Mouse (Mus musculus): Measurements from ENCODE around the gene Gtf3a.
"Not testable (repeated sequence)": the region's sequence is repeated elsewhere in the genome, so short reads cannot be mapped to it uniquely, and the experiment has no call there.

Gtf3a gene

DNA sequence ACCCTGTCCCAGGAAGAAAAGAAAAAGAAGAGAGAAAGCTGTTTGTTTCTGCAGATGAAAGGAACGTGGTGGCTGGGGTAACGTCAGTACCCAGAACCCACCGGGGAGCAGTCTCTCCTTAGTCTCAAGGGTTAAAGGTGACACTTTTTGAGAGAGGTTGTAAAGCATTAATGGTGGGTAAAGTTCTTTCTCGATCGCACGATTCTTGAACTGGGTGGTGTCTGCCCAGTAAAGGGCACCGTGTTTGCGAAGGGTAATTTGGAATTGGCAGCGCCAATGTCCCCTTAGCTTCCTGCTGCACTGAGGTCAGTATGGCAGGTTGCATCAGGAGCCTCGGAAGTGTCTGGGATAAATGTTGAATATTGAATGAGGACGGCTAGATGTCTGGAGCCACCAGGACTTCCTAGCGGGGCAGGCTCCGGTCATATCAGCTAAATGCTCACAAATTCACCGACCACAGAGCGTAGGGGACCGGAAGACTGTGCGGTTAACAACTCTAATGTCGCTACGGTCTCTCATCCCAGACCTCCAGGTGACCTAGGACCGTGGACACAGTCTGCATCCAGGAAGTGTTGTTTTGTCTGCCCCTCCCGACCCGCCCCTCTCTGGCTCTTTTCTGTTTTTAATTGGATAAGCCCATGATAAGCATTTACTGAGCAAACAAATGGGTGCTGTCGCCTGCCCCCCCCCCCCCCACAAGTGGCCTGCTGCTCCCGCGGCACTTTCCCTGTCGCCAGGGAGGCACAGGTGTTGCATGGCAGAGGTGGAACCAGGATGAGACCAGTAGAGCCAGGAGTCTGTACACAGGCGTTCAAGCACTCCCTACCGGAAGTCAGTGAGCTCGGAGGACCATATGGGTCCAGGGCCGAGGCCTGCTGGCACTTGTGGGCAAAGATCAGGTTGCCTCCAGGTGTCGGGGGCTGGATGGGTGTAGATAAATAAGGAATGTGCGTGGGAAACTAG is 10.6 kb upstream of the Gtf3a start:
- no peak for DNase-seq (ENCODE audit: low spot score)

DNA sequence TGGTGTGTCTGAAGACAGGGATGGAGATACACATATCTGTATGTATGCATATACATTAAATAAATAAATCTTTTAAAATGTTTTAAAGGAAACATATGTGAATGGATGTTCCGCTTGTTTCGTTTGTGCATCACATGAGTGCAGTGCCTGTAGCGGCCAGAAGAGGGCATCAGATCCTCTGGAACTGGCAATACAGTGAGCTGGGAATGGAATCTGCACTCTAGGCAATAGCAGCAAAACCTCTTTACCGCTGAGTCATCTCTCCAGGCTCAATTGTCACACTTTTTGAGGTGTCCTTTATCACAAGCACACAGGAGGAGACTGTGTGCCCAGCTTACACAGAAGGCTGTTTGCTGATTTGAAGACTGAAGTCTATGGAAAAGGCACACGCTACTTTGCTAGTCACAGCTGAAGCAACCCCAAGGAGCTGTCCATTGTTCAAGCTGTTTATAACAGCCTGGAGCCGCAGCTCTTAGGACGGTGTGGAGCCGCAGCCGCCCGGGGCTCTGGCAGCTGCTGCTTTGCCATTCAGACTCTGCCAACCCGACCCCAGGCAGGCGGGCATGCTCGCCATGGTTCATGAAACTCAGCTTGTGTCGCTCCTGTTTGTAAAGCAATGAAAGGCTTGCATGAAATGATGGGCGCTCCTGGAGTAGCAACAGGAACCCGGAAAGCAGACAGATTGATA is 9.2 kb upstream of the Gtf3a start:
- DNase-seq (ENCODE audit: low spot score) = no peak

DNA sequence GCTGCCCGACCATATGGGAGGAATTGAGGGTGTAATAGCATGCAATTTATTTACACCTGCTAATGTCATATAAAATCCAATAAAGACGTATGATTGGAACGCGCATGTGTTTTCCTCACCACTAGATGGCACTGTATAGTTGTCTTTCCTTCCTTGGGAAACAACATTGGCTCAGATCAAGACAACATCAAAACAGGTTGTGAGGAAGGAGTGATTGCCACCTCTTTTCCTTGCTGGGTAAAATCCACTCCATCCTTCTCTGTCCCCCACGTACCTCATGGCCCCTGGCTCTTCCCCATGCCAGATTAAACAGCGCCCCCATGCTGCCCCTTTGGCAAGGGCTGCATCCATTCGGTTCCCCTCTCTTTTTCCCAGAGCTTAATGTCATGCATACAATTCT is 8.2 kb upstream of the Gtf3a start:
- DNase-seq (ENCODE audit: low spot score) = no peak

DNA sequence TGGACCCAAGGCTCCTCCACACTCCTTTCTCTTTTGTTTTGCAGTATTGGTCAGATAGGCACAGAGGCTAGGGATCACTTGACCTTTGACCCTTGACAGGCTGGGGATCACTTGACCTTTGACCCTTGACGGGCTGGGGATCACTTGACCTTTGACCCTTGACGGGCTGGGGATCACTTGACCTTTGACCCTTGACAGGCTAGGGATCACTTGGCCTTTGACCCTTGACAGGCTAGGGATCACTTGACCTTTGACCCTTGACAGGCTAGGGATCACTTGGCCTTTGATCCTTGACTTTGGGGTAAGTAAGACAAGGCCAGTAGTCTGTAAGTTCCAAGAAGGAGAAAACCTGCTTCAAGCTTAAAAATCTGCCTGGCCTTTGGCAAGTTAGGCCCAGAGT is 6.5 kb upstream of the Gtf3a start:
- not testable (repeated sequence) for DNase-seq (ENCODE audit: low spot score)

DNA sequence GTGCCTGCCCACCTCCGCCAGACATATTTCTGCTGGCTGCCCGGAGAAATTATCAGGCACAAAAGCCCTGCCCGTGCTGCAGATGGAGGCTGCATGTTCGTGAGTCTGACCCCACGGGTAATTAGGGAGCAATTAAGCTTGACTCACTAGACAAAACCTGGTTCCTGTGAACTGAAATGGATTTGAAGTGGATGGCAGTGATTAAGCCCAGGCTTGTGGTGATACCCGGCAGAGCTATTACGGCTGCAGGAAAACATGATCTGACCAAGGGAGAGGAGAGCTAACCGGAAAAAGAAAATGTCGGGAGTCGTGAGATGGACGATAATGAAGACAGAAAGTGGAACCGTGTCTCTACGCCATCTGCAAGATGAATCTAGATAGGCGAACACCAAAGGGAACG is 5.5 kb upstream of the Gtf3a start:
- DNase-seq (ENCODE audit: low spot score) = no peak

DNA sequence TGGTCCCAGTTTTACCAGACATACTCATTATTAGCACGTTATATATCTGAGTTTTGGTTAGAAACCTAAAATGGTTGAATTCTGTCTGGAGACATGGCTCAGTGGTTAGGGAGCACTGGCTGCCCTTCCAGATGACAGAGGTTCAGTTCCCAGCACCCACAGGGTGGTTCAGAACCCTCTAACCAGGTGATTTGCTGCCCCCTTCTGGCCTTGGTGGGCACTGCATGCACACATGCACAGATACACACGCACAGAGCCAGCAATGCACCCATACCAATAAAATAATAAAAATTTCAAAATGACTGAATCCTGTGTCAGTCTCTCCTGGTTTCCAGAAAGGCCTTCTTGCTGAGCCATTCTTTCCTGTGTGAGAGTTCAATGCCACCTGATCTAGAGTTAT is 3.9 kb upstream of the Gtf3a start:
- no peak for DNase-seq (ENCODE audit: low spot score)

DNA sequence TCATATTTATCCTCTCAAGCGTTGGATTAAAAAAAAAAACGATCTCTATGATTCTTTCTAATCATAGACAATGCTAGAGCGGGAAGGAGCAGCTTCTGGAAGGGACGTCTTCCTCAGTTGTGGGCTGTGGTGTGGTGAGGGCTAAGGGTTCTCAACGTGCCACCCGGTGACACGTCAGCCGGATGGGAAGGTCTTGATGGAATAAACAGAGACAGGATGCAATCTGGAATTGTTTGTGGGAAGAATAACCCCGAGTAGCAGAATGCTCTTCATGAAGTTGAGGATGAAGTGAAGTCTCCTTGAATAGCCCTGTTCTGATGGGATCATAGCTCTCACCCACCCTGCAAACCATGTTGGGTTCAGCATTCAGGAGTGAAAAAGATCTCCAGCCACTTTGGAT is 1.8 kb upstream of the Gtf3a start:
- DNase-seq (ENCODE audit: low spot score) = no peak

DNA sequence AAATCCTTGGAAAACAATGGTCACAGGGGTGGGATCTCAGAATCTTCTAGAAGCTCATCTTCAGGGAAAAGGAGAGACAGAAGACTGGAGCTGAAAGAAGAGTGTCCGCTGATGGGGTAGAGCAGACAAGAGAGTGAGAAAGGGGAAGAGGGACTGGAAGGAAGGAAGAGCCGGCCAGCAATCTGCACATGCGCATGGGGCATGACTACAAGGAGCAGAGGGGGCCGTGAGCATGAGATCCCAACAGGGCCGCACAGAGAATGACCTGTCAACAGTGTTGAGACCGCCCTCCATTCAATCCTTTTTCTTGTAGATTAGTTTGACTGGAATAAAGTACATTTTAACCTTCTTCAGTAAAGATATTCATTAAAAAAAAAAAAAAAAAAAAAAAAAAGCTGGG is 960 bp upstream of the Gtf3a start:
- no peak for DNase-seq (ENCODE audit: low spot score)

DNA sequence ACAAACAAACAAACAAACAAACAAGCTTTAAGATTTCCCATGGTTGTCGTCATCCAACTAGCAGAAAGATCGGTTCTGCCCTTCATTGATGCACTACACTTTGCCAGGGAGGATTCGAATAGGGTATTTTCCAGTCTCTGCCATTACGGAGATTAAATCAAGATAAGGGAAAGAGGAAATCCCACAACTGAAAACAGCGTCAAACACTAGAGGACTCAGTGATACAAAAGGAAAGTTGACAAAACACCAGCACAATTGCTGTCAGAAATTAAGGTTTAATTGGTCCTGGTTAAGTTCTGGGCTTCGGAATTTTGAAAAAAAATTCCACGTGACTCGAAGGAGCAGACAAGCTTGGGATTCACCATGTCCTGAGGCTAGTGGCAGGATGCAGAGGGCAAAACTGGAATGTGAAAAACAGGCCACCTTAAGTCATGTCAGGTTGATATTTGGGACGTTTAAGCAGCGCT is 383 bp upstream of the Gtf3a start:
- DNase-seq (ENCODE audit: low spot score) = no peak

DNA sequence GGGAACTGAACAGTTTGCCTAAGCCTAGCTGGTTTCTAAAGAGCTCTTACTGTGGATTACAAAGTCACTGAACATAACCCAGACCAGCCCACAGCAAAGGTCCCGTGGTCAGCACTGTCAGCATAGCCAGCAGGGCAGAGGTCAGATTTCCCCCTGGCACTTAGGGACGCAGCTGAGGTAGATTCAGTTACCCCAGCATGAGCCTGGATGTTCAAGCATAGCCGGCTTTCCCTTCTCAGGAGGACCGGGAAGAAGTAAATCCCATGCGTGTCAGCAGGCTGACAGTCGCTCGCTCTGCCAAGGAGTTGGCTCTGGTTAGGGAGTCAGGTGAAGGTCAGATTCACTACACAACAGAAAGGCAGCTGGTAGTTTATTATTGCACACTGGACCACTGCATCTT is 6.1 kb downstream of the Gtf3a start:
- DNase-seq (ENCODE audit: low spot score) = no peak

DNA sequence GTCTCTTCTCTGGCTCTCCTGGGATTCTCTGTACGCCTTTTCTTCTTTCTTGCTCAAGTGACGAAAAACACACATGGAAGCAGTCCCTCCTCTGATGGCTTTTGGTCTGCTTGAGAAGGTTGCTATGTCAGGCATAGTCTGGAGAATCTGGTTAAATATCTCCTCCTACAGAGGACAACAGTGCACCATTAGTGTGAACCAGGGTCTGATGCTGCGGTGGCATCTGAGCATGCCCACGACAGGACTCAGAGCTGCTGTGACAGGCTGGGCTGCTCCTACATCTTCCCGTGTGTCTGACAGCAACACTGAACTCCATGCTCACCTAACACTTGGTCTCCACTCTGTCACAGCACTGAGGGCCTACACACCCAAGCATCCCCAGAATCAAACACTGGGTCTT is 7.2 kb downstream of the Gtf3a start:
- DNase-seq (ENCODE audit: low spot score) = no peak

DNA sequence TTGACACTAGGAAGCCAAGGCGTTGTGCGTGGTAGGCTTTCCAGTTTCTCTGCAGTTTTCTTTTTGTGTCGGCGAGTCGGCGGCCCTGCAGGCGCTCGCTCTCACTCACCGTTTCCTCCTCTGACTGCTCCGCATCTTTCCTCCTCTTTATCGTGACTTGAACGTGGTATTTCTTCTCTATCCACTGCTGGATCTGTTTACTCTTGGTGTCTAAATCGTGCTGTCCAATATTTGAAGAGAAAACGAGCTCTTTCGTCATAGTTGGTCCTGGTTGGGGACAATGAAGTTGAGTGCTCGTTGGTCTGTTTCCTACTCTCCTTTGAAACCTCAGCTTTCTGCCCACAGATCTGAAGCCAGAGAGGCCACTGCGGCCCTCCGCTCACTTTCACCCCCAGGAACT is 8.2 kb downstream of the Gtf3a start:
- no peak for DNase-seq (ENCODE audit: low spot score)

DNA sequence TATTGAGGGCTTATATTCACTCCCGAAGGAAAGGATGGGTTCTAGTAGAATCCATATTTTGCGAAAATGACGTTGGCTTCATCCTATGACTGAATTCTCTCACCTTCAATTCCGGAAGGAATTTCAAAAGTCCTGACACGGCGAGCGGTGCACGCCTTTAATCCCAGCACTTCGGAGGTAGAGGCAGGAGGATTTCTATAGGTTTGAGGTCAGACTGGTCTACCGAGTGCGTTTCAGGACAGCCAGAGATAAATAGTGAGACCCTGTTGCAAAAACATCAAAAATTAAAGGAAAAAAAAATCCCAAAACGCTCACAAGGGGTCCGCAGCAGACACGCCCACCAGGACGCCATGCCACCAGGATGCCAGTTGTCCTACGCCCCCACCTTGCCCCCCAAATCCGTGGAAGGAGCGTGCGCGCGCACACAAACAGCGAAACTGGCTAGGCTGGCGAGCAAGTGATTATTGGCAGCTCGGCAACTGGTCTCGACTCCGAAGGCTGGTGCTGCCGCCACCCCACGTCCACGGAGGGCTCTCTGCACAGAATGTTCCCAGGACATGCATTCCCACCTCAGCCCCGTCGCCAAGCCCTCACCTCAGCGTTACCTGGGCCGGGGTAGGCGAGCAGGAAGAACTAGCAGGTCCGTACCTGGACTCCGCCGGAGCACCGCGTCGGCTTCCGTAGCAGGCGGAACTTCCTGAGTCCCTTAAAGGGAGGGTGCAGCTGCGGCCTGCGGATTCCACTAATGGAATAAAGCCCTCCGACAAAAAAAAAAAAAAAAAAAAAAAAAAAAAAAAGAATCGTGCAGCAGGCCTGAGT is 14.9 kb downstream of the Gtf3a start, which contains the start of gene Mtif3:
Mtif3 (minus strand) TSS at position 683 of the 819 bp plus-strand sequence.
- peak; percentile 85 for DNase-seq (ENCODE audit: low spot score)

DNA sequence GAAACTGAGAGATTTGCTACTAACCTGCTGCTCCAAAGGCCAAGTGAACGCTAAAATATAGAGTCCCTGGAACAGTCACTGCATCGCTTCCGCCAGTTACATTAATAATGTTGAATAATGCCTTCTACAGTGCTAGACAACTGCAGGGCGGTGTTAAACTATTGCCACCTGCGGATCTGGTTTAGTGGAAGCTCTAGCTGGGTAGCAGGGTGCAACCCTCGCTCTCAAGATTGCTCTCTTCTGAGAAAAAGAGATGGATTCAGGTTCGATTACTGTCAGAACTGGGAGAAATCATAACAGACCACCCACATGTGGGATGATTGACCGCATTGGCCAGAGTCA is 15.5 kb downstream of the Gtf3a start:
- no peak for DNase-seq (ENCODE audit: low spot score)

DNA sequence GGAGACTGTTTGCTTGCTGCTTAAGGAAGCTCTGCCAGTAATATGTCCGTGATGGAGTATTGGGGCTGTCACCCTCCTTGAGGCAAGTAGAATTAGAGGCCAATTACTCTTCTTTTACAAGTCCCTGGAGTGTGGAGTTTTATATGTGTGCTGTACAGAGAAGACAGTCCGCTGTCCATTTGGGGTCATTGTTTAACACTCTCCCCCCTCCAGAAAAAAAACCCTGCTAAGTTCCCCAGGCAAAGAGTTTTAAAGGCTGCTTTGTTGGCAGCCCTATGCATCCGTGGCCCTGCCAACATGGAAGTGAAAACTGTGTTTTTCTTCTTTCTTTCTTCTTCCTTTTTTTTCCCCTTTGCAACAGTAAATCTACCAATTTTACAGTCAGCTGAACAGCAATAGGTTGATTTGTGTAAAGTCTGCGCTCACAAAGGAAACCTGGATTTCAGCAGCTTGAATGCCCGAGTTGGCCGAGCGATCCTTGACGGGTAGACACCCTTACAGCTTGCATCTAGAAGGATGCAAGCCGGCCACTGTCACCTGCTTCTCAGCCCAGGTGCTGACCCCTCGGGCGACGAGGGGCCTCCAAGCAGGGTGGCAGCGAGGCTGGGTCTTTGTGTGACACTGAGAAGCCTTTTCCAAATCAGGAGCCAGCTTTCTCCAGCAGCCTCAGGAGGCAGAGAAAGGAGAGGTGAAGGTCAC is 20.4 kb downstream of the Gtf3a start:
- DNase-seq (ENCODE audit: low spot score) = no peak

DNA sequence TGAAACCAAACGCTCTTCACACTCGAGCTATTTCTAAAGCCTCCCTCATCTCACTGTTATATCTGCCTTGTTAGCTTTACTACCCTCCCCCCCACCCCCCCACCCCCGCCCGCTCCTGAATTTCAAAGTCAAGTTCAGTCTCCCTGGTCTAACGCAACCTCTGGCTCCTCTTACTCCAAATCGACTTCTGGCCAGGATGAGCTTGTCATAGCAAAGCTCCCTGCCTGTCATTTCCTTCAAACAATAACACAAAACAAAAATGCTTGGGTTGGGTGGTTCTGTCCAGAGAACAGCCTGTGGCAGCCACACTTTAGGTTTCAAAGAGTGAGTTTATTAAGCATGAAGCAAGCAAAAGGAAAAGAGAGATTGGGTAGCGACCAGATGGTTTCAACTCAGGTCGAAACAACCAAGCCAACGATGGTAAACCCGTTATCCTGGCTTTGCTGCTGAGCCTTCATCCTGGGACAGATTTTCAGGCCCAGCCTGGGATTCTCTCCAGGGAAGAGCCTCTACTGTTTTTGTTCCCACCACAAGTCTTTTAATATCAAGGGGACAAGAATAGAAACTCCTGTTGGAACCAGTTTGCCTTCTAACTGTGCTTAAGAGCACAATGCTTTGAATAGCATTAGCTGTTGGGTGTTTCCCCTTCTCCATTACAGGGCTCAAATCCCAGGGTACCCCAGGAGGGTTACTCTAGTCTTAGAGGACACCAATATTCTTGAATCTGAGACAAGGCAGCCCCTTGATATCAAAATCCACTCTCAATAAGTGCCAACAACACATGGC is 23.5 kb downstream of the Gtf3a start:
- no peak for DNase-seq (ENCODE audit: low spot score)

DNA sequence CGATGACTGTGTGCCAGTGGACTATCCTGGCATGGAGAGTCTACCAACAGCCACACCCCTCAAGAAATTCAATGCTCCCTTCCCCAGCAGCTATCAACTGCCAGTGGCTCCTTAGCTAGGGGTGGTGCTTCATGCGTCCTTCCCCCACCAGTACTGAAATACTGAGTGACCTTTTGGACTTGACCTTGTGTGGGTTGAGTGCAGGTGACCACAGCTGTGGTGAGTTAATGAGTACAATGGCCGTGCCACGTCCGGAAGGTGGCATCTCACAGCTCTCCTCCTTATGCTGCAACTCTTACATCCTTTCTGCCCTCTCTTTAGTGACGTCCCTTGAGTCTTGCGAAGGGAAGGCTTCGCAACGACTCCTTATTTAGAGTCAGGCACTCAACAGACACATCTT is 24.9 kb downstream of the Gtf3a start:
- no peak for DNase-seq (ENCODE audit: low spot score)

DNA sequence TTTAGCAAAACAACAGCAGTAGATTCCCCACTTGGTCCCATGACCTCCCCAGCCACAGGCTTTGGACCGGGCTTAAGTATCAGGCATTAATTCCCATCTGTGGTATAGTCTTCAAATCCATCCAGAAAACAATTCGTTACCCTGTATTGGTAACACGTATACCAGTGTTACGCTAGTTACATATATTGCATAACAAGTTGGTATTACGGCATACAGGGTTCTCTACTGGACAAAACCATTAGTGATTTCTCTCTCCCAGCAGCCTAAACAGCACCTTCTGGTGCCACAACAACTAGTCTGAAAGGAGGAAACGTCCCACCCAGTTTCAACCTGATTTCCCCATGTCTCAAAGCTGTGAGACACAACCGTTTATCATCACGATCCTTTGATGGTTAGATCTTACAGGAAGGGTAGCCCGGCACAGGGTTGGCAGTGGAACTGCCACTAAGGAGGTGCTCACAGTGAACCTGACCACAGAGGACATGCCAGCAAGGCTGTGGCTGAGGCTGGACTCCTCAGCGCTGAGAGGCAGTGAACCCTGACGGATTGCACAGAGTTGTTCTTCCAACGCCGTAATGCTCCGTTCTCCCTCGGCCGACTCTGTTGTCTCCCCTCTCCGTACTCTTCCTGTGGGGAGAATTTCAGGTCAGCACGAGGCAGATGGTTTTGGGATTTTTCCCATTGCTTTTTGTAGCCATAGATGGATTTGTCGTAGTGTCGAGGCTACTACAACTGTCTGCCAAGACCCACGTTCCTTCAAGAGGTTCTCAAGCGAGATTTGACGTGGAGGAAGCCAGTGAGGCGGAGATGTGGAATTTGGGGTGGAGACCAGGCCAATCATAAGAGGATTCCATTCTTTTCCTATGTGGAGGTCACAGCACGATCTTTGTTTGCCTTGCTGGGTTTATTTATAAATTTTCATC is 25.7 kb downstream of the Gtf3a start:
- no peak for DNase-seq (ENCODE audit: low spot score)

DNA sequence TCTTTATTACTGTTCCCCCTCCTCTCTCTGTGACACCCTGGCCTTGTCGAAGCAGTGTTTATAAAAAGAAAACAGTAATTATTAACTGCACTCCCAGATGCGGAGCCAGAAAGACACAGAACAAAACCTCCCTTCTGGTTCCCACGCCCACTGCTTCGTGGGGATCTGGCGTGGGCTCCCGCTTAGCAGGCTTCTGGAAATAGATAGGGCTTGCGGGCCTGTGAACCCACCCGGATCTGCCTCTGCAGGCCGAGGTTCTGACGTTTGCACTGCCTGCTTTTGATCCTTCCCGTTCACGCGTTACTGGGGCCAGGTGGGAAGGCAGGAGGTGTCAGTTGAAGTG is 26.3 kb downstream of the Gtf3a start:
- DNase-seq (ENCODE audit: low spot score) = no peak

DNA sequence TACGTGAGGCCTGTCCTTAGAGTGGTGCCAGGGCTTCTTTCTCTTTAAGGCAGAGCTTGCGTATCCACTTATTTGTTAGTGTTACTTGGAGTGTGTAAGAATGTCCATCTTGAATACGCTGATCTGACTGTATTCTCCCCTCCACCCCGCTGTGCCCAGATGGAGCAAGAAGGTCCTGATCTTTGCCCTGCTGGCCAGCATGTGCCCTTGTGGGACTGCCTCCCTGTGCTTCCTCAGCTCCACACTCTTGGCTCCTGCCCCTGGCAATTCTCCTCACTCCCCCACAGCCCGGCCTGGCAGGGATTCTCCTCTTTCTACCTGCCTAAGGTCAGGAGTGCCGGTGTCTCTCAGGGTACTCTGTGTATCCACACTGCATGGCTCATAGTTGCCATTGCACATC is 32.9 kb downstream of the Gtf3a start:
- no peak for DNase-seq (ENCODE audit: low spot score)
